ENCODE assay signal across 12 mouse cellular contexts in genomic region chr6:38251464-38251863, GRCm38 (mm10). TPM values are rescaled to one million over a fixed set of nuclear protein-coding genes. Genes with fewer than 3 reads are reported as not detected.
DNase-seq lines count a peak whose midpoint lies in the region; ATAC-seq and TF ChIP-seq lines count a peak whose summit lies in the region.
"Had no signal": no experiment of that assay in that cellular context is flagged by ENCODE, and none has a peak within 500 bp of the region (broad histone marks: within the 10 kb centered on the region; RNA-seq: fewer than 3 reads in every experiment).

No protein-coding gene starts in this region.

- no peak for DNase-seq in layer of hippocampus, adult 2 months (ENCODE audit: low spot score in 2 of 2)
- no peak for DNase-seq in layer of hippocampus, adult 11-12 months (ENCODE audit: low spot score)
- no peak for DNase-seq in T-cell, adult 2 months (ENCODE audit: low spot score)
- DNase-seq in frontal cortex, postnatal 36 days (ENCODE audit: low spot score in 2 of 2) = no peak
- no peak for DNase-seq in kidney, postnatal 4 days
- DNase-seq: heart, adult 18-20 months; lung, embryonic 14.5 days; right cerebral cortex, postnatal 14 days had no signal

- H3K27ac ChIP-seq in layer of hippocampus, adult 2 months = no peak overlapping the region
- H3K27ac ChIP-seq in embryonic facial prominence, embryonic 12.5 days = no peak overlapping the region
- no peak overlapping the region for H3K27ac ChIP-seq in hindbrain, embryonic 16.5 days (ENCODE audit: low read depth, low read length)
- no peak overlapping the region for H3K27ac ChIP-seq in neural tube, embryonic 15.5 days (replicated peaks)

- peak overlapping the region; percentile 70 for H3K4me2 ChIP-seq in embryonic facial prominence, embryonic 12.5 days (replicated peaks)
- peak overlapping the region; percentile 82 for H3K4me2 ChIP-seq in hindbrain, embryonic 16.5 days (ENCODE audit: low read length)
- H3K4me2 ChIP-seq in neural tube, embryonic 15.5 days = peak overlapping the region; percentile 83

- no peak for ATAC-seq in embryonic facial prominence, embryonic 12.5 days (ENCODE audit: insufficient number of reproducible peaks, insufficient read depth, low FRiP score, low TSS enrichment)
- ATAC-seq in hindbrain, embryonic 16.5 days = no peak
- ATAC-seq in neural tube, embryonic 15.5 days (ENCODE audit: low FRiP score) = no peak

- no peak for TF ChIP-seq CTCF in layer of hippocampus, adult 2 months (conservative IDR thresholded peaks at IDR 0.05)

- H3K36me3 ChIP-seq in embryonic facial prominence, embryonic 12.5 days = no peaks in the 10 kb centered on the region
- H3K36me3 ChIP-seq in hindbrain, embryonic 16.5 days (ENCODE audit: control insufficient read depth, insufficient read depth, low read length) = no peaks in the 10 kb centered on the region
- H3K36me3 ChIP-seq in neural tube, embryonic 15.5 days = no peaks in the 10 kb centered on the region

- H3K4me3 ChIP-seq in layer of hippocampus, adult 2 months = peak overlapping the region; percentile 70
- no peak overlapping the region for H3K4me3 ChIP-seq in embryonic facial prominence, embryonic 12.5 days
- H3K4me3 ChIP-seq in hindbrain, embryonic 16.5 days (ENCODE audit: low read length) = peak overlapping the region; percentile 6
- peak overlapping the region; percentile 85 for H3K4me3 ChIP-seq in neural tube, embryonic 15.5 days (replicated peaks)

- 0 out of 2 replicates have a peak overlapping the region, but pooled peaks have one; percentile 13 for H3K9ac ChIP-seq in embryonic facial prominence, embryonic 12.5 days
- peak overlapping the region; percentile 2 for H3K9ac ChIP-seq in hindbrain, embryonic 16.5 days (ENCODE audit: low read depth, low read length)
- H3K9ac ChIP-seq in neural tube, embryonic 15.5 days (replicated peaks) = peak overlapping the region; percentile 97
- H3K9ac ChIP-seq: lung, embryonic 14.5 days had no signal

- no peaks in the 10 kb centered on the region for H3K27me3 ChIP-seq in embryonic facial prominence, embryonic 12.5 days
- H3K27me3 ChIP-seq in hindbrain, embryonic 16.5 days (replicated peaks; ENCODE audit: control insufficient read depth, insufficient read depth, low read length) = no peaks in the 10 kb centered on the region
- H3K27me3 ChIP-seq in neural tube, embryonic 15.5 days (replicated peaks) = no peaks in the 10 kb centered on the region

- 47% methylated on average over 4 of the region's 4 CpGs for WGBS in embryonic facial prominence, embryonic 12.5 days
- 62% methylated on average over 4 of the region's 4 CpGs for WGBS in hindbrain, embryonic 16.5 days
- 57% methylated on average over 4 of the region's 4 CpGs for WGBS in neural tube, embryonic 15.5 days

- no peaks in the 10 kb centered on the region for H3K9me3 ChIP-seq in embryonic facial prominence, embryonic 12.5 days
- no peaks in the 10 kb centered on the region for H3K9me3 ChIP-seq in hindbrain, embryonic 16.5 days (ENCODE audit: control insufficient read depth, low read length)
- H3K9me3 ChIP-seq in neural tube, embryonic 15.5 days (replicated peaks) = no peaks in the 10 kb centered on the region

- H3K4me1 ChIP-seq in embryonic facial prominence, embryonic 12.5 days = peaks cover 38% of the 10 kb centered on the region
- peaks cover 26% of the 10 kb centered on the region for H3K4me1 ChIP-seq in hindbrain, embryonic 16.5 days (ENCODE audit: control insufficient read depth, insufficient read depth, low read depth, low read length)
- H3K4me1 ChIP-seq in neural tube, embryonic 15.5 days = peaks cover 50% of the 10 kb centered on the region

RNA-seq across cellular contexts. Expression of gene D630045J12Rik, which starts 2.3 kb away (rescaled TPM):
- total RNA-seq in layer of hippocampus, adult 2 months (2021) = 10 to 100 TPM; 37.1 to 37.4 TPM
- polyA plus RNA-seq in embryonic facial prominence, embryonic 12.5 days (2016; fragmentation: Nextera tagmentation; extraction: Ambion mirVana) = 8.7 and 9.7 TPM in 2 replicates
- polyA plus RNA-seq in hindbrain, embryonic 16.5 days (2015; fragmentation: Nextera tagmentation; extraction: Ambion mirVana) = 10.4 and 13.6 TPM in 2 replicates
- polyA plus RNA-seq in neural tube, embryonic 15.5 days (2015; fragmentation: Nextera tagmentation; extraction: Ambion mirVana) = 11.3 and 12.6 TPM in 2 replicates
- total RNA-seq: monocyte, adult 5-6 weeks had no signal

RNA-seq across cellular contexts. Expression of gene Zc3hav1l, which starts 47.6 kb away (rescaled TPM):
- 1 to 10 TPM; 4.5 TPM for total RNA-seq in layer of hippocampus, adult 2 months (2021)
- polyA plus RNA-seq in embryonic facial prominence, embryonic 12.5 days (2016; fragmentation: Nextera tagmentation; extraction: Ambion mirVana) = 15.6 and 17.6 TPM in 2 replicates
- 4.9 and 6.4 TPM in 2 replicates for polyA plus RNA-seq in hindbrain, embryonic 16.5 days (2015; fragmentation: Nextera tagmentation; extraction: Ambion mirVana)
- polyA plus RNA-seq in neural tube, embryonic 15.5 days (2015; fragmentation: Nextera tagmentation; extraction: Ambion mirVana) = 6.1 and 7.1 TPM in 2 replicates
- total RNA-seq: monocyte, adult 5-6 weeks had no signal

Comparison
In these comparisons a context has a peak if more than half of its experiments do, and no peak if none do; other contexts are left out.
1. H3K9ac ChIP-seq: peak in every context shown above with its lines; median percentile 97 in neural tube, embryonic 15.5 days; 13 in embryonic facial prominence, embryonic 12.5 days; 2 in hindbrain, embryonic 16.5 days.